Mouse (Mus musculus): ENCODE measurements around the gene Blmh. TPM values are rescaled to one million over a fixed set of nuclear protein-coding genes. Genes with fewer than 3 reads are reported as not detected.

Gene Blmh
- 10 to 100 TPM; 38.8 to 41.7 TPM for total RNA-seq (2021)
- long read RNA-seq, experiment 1, transcript Blmh-201 (12 exons, 2,497 nt) = major isoform, 19 of 23 reads
- long read RNA-seq, experiment 1, partial matches to known transcripts = 3 of 23 reads
- long read RNA-seq, experiment 1, other reads (novel, unspliced or antisense) = 1 of 23 reads
- long read RNA-seq, experiment 2, transcript Blmh-201 (12 exons, 2,497 nt) = major isoform, 40 of 46 reads
- long read RNA-seq, experiment 2, partial matches to known transcripts = 6 of 46 reads
- long read RNA-seq, experiment 2, other reads (novel, unspliced or antisense) = 0 of 46 reads

DNA sequence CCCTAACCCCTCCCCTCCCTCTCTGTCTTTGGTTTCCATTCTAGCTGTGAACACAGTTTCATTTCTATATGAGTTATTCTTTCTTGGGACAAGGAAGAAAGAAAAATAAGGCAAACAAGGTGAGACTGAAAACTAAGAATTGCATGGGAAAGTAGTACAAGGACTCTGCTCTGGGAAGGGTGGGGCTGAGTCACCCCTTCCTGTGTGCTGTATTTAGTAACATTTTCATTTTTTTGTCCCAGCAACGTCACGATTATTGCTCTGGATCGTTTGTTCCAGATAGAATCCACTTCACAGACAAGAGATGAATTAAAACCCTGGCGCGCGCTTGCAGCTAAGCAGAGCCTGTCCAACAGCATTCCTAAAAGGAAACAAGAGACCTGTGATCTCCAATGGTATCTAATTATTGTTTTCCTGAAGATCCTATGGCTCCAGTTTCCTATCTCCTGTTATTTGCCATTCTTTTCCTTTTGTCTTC, at the start of gene Blmh:
TSS of gene Blmh (plus strand) at position 51 of the 478 bp plus-strand sequence.
- intact Hi-C loops (cut with DNase I; ENCODE audit: low total_unique reads) = no loop called here
- DNase-seq = no peak

DNA sequence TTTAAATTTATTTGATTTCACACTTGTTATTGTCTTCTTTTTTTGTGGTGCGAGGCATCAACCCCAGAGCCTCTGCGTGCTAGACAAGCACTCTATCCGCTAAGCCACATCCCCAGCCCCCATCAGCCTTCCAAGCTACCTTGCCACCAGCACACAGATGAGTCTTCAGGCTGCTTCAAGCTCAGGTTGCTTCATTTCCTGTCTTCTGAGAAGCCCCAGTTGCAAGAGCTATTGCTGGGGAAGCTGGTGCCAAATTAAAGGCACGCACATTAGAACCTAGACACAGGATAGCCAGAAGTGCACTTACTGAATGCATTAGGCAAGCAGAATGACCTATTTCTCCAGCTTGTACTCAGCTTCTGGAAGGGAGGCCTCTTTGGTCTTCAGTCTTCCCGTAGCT, 44.8 kb upstream of the Blmh start:
- no peak for DNase-seq
- intact Hi-C loops (cut with DNase I; ENCODE audit: low total_unique reads) = no loop called here

DNA sequence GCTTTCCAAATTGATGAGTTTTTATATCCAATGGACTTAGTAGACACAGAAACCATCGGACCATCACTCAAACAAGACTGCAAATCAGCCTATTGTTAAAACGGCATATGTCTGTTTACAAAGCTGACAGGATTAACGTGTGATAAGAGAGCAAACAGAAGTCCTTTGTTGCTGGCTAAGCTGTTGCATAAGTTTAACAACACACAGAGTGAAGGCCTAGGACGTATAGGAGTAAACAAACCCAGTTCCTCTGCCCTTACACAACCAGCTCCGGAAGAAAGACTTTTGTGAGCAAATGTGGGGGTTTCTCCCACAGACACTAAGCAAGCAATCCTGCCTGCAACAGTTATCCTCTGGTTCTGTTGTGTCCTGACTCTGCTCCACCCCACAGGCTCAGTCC, 40.2 kb upstream of the Blmh start:
- intact Hi-C loops (cut with DNase I; ENCODE audit: low total_unique reads) = no loop called here
- no peak for DNase-seq

DNA sequence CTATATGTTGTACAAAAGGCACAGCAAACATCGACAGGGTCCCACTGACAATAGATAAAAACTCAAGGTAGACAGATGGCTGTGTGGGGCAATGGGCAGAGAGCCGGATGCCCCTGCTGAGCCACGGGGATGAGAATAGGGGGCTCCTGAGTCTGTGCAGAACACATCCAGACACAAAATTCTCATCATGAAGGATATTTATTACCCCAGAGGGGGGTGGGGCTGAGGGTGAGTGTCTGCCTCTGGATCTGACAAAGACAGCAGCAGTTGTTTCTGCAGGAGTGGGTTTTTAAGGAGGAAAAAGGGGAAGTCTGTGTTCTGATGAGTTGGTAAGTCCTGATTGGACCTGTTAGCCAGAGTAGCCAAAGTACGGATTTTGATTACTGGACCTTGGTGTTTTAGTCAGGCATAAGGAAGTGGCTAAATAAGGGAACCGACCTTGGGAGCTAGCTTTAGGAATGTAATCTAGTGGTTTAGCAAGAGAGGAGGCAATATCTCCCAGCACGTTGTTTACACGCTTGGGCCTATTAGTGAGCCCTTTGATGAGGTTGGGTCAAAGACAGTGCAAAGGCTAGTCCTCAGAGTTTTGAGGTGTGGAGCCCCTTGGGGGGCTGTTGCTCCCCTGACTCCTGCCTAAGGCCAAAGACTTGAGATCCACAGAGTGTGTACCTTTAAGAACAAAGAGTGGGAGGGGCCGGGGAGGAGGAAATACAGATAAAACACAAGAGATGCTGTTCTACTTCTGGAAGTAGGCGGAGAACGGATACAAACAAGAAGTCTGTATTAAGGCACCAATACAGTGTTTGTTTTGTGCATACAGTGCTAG, 35.1 kb upstream of the Blmh start:
- intact Hi-C loops (cut with DNase I; ENCODE audit: low total_unique reads) = loop anchor here (5.0 to 10.0 kb wide), 2 partner anchors 97 to 215 kb away; partner anchors contain the start of genes Bhlha9 and Trarg1
- no peak for DNase-seq

DNA sequence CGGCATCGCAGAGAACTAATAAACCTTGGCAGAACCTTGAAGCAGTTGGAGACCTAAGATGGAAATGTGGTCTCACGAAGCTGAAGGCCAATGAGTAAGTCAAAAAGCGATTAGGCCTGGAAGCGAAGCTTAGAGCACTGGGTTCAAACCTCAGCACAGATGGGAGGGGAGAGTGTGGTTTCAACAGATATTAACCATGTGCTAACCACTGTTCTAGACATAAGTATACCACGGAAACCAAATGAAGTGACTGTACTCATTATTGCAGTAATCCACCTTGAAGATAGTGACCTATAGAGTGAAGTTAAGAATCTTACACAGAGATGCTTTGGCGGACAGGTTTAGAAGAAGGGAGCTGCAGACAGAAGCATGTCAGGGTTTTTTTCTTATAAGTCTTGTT, 33.4 kb upstream of the Blmh start:
- intact Hi-C loops (cut with DNase I; ENCODE audit: low total_unique reads) = loop anchor here (5.0 to 10.0 kb wide), 2 partner anchors 99 to 216 kb away; partner anchors contain the start of genes Bhlha9 and Trarg1
- no peak for DNase-seq

DNA sequence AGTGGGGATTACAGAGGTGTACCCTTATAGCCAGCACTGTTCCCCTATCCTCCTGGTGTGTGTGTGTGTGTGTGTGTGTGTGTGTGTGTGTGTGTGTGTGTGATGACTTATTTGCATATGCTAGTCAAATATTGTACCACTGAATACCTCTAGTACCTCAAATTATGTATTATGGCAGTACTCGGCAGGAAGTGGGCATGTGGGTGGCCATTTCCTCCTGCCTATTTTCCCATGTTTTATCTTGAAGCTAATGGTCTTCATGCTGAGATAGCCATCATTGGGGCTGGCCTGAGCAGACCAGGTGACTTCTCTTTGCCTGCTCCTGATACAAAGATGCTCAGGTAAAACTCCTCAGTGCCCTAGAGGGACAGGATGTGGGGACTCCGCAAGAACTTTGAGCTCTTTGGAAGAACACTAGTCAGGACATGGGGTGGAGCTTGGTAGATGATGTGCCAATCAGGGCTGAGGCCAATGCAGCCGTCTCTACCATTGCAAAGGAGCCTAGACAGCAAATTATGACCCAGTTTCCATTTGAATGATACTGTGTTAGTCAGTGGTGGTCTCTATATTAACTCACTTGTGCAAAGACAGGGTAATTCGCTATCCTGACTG, 32.8 kb upstream of the Blmh start:
- intact Hi-C loops (cut with DNase I; ENCODE audit: low total_unique reads) = loop anchor here (5.0 to 10.0 kb wide), 2 partner anchors 100 to 217 kb away; partner anchors contain the start of genes Bhlha9 and Trarg1
- DNase-seq = no peak

DNA sequence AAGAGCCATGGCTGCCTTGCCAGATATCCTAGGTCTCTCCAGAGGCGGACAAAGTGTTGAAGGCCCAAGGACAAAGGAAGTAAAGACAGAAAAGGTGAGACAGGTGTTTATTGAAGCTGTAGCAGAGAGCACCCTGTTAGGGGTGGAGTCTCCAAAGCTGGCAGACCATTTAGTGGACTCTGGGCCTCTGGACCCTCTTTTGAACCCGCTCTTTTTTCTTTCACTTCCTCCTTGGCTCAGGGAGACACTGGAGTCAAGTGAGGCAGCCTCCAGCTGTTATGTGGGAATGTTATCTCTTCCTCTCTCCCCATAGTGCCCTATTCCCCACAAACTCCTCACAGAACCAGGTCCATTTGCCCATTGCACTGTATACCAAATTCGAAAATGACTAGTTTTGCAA, 31.6 kb upstream of the Blmh start:
- intact Hi-C loops (cut with DNase I; ENCODE audit: low total_unique reads) = loop anchor here (5.0 to 10.0 kb wide), 2 partner anchors 101 to 218 kb away; partner anchors contain the start of genes Bhlha9 and Trarg1
- no peak for DNase-seq

DNA sequence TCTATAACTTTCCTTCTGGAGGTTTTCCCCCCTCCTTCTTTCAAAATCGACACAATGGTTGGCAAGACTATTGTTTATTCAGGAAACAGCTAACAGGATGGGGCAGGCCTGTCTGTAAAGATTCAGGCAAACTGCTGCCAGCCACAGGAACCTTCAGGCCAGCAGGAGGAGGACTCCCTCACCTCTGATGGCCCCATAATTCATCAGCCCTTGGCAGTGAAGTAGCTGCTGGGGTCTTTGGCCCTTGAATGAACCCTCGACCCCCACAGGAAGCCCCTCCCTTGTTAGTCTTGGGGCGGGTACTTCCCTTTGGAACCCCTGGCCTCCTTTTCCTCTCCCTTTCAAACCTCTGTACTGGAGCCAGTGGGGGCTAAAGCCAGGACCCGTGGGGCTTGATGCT, 31.0 kb upstream of the Blmh start:
- peak; percentile 13 for DNase-seq
- intact Hi-C loops (cut with DNase I; ENCODE audit: low total_unique reads) = loop anchor here (5.0 to 10.0 kb wide), 2 partner anchors 101 to 219 kb away; partner anchors contain the start of genes Bhlha9 and Trarg1

DNA sequence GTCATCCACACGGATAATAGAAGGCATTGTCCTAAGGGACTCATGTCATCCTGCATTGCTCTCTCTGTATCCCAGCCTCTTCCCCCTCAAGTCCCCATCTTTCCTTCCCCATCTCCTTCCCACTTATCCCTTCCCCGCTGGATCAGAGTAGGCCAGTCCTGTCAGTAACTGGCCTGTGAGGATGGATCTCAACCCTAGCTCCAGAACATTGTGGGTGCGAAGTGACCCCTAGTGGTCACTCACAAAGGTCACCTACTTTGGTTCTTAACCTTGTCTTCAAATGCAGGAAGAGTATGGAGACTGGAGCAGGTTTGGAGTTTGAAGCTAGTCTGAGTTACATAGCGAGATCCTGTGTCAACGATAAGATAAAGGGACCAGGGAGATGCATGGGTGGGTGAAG, 30.4 kb upstream of the Blmh start:
- intact Hi-C loops (cut with DNase I; ENCODE audit: low total_unique reads) = loop anchor here (5.0 to 10.0 kb wide), 2 partner anchors 102 to 219 kb away; partner anchors contain the start of genes Bhlha9 and Trarg1
- DNase-seq = peak; percentile 57

DNA sequence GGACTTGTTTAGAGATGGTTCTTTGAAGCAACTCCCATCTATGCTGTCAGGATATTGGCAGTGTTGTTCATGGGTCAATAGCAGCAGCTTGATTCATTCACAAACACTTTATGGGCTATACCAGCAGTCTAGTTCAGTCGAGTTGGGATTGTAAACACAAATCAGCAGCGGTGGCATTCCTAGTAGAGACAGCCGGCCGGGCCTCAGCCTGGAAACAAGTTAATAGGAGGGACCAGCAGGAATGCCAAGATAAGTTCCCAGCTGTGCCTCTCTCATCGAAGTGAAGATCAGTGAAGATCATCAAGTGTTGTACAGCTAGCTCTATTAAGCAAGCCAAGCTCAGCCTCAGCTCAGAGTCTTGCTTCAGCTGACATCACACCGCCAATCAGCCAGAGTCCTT, 28.2 kb upstream of the Blmh start:
- intact Hi-C loops (cut with DNase I; ENCODE audit: low total_unique reads) = loop anchor here (10.0 kb wide), 1 partner anchor 222 kb away; the partner anchor contains the start of genes Bhlha9 and Trarg1
- no peak for DNase-seq

DNA sequence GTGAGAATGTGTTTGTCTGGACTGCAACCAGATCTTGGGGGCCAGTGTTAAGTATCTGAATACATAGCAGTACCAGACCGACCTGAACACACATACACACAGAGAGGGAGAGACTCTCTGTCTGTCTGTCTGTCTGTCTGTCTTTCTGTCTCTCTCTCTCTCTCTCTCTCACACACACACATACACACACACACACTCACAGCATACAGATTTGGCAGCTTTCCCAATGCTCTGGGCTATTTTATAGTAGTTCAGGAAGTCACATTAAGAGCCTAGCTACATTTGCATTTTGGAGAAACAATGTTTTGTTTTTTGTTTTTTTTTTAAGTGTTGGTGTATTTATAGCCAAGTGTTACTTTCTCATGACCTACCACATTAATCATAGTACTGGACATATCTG, 27.5 kb upstream of the Blmh start:
- DNase-seq = no peak
- intact Hi-C loops (cut with DNase I; ENCODE audit: low total_unique reads) = loop anchor here (10.0 kb wide), 1 partner anchor 222 kb away; the partner anchor contains the start of genes Bhlha9 and Trarg1

DNA sequence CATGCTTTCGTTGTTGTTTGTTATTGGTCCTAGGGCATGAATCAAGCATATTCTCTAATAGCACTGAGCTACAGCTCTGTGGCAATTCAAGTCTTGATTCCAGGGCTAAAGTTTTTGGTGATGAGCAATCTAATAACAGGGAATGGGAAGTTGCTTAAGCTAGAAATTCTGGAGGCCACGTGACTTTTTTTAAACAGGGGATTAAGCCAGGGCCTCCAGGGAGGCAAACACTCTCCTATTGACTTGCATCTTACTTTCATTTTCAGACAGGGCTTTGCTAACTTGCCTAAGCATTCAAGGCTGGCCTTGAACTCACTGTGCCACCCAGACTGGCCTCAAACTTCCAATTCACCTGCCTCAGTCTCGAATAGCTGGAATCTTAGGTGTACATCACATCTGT, 26.7 kb upstream of the Blmh start:
- intact Hi-C loops (cut with DNase I; ENCODE audit: low total_unique reads) = loop anchor here (10.0 kb wide), 1 partner anchor 223 kb away; the partner anchor contains the start of genes Bhlha9 and Trarg1
- DNase-seq = no peak

DNA sequence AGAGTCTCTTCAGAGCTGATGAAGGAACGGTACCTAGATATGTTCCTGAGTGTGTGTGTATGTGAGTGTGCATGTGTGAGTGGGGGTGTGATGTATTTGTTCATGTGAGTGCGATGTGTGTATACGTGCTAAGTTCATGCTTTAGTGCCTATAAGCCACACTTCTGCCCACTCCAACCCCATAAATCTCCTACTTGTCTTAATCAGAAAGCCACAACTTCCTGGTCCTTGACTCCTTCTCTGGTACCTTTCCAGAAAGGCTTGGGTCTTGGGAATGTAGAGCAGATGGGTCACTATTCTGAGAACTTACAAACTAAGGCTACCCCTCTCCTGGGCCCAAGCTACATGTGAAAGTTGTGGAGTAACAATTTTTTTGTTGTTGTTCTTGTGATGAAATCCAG, 25.9 kb upstream of the Blmh start:
- intact Hi-C loops (cut with DNase I; ENCODE audit: low total_unique reads) = loop anchor here (10.0 kb wide), 1 partner anchor 224 kb away; the partner anchor contains the start of genes Bhlha9 and Trarg1
- no peak for DNase-seq

DNA sequence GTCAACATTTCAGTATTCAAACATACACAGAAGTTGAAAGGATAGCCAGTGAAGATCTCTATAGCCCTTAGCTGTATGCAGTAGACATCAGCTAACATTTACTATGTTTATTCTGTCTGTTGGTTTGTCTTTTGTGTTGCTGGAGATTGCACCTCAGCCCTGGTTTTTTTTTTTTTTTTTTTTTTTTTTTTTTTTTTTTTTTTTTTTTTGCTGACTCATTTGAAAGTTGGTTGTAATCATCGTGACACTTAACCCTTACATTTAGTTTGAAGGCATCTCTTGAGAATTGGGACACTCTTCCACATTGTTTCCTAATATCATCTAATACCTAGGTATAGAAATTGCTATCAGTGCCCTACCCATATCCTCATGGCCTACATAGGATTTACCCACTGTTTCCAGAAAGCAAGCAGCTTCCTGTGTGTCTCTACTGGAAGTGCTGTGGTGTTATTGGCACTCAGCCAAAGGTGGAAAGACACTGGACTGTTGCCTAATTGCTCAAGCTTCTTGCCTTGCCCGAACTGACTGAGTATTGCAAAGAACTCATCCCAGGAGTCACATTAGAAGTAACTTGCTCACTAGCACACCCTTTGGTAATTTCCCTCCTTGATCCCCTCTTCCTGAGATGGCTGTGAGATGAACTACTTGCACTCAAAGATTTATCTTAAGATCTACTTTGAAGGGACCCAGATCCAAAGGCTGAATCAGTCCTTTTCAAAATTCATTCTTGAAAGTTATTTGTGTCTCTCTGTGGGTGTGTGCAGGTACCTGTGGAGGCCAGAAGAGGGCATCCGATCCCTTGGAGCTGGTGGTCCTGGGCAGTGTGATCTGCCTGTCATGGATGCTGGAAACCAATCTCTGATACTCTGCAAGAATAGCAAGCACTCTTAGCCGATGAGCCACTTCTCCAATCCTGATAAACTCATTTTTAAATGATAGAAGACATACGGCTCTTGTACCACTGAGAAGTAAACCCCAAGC, 24.6 kb upstream of the Blmh start:
- no peak for DNase-seq
- intact Hi-C loops (cut with DNase I; ENCODE audit: low total_unique reads) = loop anchor here (10.0 kb wide), 1 partner anchor 225 kb away; the partner anchor contains the start of genes Bhlha9 and Trarg1

DNA sequence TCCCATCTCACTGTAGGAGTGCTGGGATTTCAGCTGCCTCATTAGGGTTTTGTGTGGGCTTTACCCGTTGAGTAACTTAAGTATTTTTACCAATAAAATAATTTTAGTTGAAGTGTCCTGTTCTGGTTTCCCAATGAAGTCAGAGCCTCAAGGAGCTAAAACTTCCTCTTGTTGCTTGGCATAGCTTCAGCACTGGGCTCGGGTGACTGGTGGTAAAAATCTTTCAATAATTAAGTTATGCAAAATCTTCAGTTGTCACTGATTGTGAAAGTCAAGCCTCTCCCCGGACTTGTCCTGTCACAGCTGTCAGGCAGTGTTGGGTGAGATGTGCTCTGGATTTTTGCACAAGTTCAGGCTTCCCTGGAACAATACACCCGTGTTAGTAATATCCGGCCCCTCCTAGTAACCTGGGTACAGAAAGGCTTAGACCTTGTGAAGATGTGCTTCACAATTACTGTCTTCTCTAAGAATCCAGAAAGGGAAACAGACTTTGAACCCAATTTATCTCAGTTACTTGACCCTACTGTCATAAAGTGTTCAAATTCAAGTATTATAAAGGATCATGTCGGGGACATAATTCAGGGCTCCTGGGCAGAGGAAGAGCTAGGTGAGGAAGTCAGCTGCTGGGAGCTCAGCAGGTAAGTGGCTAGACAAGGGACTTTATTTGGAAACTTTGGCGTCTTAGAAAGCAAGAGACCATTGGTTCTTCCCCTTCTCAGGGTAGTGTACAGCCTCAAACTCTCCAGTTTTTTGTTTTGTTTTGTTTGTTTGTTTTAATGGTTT, 22.8 kb upstream of the Blmh start, which contains the start of gene Tmigd1:
TSS of gene Tmigd1 (plus strand) at position 581 of the 783 bp plus-strand sequence.
- intact Hi-C loops (cut with DNase I; ENCODE audit: low total_unique reads) = no loop called here
- DNase-seq = no peak

DNA sequence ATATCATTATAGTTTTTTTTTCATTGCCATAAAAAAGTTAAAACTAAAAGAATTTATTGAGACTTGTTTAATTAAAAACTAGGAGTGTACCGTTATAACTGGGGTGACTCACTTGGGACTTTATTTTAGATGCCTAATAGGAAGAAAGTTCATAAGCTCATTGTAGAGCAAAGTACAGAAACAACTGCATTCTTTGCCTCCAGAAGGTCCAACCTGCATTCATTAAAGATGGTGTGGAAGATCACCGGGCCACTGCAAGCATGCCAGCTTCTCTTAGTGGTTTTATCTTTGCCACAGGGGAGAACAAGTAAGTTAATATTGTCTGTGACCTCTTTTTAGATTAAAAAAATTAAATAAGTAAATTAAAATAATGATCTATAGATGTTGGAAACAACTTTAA, 20.3 kb upstream of the Blmh start:
- intact Hi-C loops (cut with DNase I; ENCODE audit: low total_unique reads) = no loop called here
- no peak for DNase-seq

DNA sequence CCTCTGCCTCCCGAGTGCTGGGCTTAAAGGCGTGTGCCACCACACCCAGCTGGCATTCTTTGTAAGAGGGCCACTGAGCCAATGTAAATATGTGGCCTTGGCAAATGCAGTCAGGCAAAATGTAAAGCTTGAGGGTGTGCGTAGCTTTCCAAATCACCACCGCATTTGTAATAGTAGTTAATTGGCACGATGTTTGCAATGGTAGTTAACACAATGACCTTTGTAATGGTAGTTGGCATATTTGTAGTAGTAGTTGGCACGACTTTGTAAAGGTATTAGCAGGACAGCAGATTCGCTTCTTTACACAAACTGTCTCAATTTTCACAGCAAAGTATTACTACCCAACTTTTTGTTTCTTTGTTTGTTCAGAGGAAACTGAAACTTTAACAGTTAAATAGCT, 16.0 kb upstream of the Blmh start:
- intact Hi-C loops (cut with DNase I; ENCODE audit: low total_unique reads) = no loop called here
- no peak for DNase-seq

Data from gastrocnemius, postnatal 14 days (tissue).